Mouse (Mus musculus): ENCODE data around the gene Pacrg.

Gene Pacrg

GRCm38 (mm10) chr17:10410597-10411476, 429.3 kb downstream of the Pacrg start:
- no peak for DNase-seq (ENCODE audit: low read depth, low spot score)

GRCm38 (mm10) chr17:10408681-10409081, 431.4 kb downstream of the Pacrg start:
- peak; percentile 78 for DNase-seq (ENCODE audit: low read depth, low spot score)

GRCm38 (mm10) chr17:10407031-10407722, 432.9 kb downstream of the Pacrg start:
- DNase-seq (ENCODE audit: low read depth, low spot score), result no peak

GRCm38 (mm10) chr17:10406311-10406710, 433.8 kb downstream of the Pacrg start:
- no peak for DNase-seq (ENCODE audit: low read depth, low spot score)

GRCm38 (mm10) chr17:10405906-10406305, 434.2 kb downstream of the Pacrg start:
- peak; percentile 61 for DNase-seq (ENCODE audit: low read depth, low spot score)

GRCm38 (mm10) chr17:10403186-10403585, 436.9 kb downstream of the Pacrg start:
- DNase-seq (ENCODE audit: low read depth, low spot score), result no peak

DNA sequence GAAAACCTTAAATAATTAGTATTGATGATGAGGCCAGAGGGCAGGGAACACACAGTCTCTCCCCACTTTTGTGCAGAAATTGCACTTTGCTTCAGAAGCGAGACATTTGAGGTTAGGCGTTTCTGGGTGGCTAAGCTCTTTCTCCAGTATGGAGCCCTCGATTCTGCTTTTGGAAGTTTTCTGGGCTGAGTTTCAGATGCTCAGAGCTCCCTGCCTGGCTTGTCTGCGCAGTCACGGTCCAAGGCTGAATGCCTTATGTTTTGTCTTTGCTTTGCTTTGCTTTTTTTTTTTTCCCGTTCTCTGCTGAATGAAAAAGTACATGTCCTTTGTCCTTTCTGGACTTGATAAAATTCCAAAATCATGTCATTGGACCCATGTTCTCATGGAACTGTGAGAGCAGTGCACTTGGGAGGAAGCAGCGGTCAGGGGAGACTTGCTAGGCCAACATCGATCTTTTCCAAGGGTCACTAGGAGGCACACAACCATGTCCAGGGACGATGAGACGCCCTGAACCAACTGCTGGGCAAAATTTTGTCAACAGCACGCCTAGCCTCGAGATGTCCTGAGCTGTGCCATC, 438.0 kb downstream of the Pacrg start:
- no peak for DNase-seq (ENCODE audit: low read depth, low spot score)

DNA sequence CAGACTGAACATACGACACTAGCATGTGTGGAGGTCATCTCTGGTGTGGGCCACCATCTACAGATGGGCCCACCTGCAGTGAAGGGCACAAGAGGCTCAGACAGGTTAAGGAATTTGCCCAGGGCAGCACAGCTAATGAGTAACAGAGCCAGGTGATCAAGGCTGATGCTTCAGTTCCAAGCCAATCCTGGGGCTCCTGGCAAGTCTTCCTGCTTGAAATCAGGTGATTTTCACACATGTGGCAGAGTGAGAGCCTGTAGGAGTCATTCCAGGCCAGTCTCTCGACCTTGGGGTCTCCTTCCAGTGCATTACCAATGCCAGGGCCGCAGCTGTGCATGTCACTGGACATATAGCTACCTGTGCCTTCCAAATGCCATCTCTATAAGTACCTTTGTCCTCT, 438.6 kb downstream of the Pacrg start:
- DNase-seq (ENCODE audit: low read depth, low spot score), result no peak

DNA sequence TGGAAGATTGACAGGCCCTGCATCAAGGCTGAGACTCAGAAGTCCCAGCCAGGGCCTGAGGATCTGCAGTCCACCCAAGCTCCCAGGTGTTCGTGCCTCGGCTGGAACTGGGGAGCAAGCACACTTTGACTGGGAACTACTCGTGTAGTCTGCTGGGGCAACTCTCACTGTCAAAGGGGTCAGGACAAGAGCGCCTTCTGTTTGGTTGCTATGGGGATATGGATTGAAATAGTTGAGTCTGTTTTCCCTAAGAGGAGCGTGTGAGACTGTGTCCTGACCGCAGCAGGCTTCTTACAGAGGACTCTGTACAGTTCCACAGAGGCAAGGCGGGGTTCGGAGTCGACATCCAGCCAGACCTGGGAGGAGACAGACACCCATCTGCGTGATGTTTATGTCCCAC, 440.4 kb downstream of the Pacrg start:
- no peak for DNase-seq (ENCODE audit: low read depth, low spot score)

- no peak for DNase-seq (ENCODE audit: low read depth, low spot score)
These were observed 441.2 kb downstream of the Pacrg start for GRCm38 (mm10) chr17:10398871-10399270.

- no peak for DNase-seq (ENCODE audit: low read depth, low spot score)
These were observed 442.0 kb downstream of the Pacrg start for GRCm38 (mm10) chr17:10397924-10398627.

DNA sequence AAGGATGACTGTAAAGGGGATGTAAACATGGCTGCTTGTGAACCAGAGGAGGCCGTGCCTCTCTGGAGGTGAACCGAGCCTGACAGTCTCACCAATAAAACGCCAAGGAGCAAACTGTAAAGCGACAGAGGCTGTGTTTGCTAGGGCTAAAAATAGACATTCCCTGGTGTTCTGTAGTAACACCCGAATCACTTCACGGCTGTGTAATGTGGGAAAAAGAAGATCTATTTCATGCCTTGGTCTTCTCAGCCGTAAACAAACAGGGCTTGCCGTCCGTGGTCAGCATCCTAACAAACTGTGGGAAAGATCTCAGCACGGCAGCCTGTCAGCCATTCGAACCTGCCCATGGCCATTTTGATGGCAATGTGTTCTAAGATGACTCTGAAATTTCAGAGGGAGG, 442.8 kb downstream of the Pacrg start:
- no peak for DNase-seq (ENCODE audit: low read depth, low spot score)

- no peak for DNase-seq (ENCODE audit: low read depth, low spot score)
These were observed 443.2 kb downstream of the Pacrg start for GRCm38 (mm10) chr17:10396863-10397262.

DNA sequence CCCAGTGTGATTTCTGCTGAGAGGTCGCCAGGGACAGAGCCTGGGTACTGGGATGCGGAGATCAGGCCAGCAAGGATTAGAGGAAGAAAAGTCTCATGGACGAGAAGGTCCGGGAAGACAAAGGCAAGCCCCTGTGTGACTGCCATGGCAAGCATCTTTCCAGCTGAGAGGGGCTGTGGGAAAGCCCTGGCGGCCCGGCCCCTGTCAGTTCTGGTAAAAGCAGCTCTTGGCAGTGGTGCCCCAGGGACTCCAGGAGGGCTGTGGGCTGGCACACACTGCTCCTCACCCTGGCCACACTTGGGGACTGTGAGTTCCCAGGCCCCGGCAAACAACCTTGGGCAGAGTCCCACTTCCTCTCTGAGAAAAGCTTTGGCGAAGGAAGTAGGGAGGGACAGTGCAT, 445.3 kb downstream of the Pacrg start:
- no peak for DNase-seq (ENCODE audit: low read depth, low spot score)

- no peak for DNase-seq (ENCODE audit: low read depth, low spot score)
These were observed 446.3 kb downstream of the Pacrg start for GRCm38 (mm10) chr17:10393766-10394165.

DNA sequence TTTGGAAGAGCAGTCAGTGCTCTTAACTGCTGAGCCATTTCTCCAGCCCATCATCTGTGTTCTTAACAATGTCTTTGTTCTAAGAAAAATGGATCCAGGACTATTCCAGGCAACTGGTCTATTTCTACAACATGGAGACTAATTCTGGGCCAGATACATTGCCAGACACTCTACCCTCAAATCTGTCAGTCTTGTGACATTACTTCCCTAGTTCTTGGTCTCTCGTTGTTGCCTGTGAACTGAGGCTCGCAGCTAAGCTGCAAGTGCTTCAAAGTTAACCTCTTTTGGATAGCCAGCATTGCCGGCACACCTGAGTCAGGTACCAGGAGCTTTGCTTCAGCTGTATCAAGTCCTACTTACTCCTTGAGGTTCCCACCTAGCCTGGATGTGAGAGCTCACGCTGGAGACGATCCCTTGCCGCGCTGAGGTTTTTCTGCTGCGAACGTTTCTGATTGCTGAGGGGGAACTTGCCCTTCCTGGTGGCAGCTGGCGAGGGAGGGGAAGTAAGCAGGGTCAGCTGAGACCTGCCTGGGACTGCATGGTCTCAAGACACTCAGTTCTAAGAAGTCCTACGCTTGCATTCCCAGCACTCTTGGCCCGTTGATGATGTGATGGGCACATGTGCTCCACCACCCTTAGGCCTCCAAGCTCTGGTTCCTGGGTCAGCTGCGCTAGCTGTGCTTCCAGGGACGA, 447.6 kb downstream of the Pacrg start:
- no peak for DNase-seq (ENCODE audit: low read depth, low spot score)

- DNase-seq (ENCODE audit: low read depth, low spot score), result no peak
These were observed 449.6 kb downstream of the Pacrg start for GRCm38 (mm10) chr17:10390232-10391172.

- peak; percentile 65 for DNase-seq (ENCODE audit: low read depth, low spot score)
These were observed 450.4 kb downstream of the Pacrg start for GRCm38 (mm10) chr17:10389740-10390139.

- DNase-seq (ENCODE audit: low read depth, low spot score), result peak; percentile 52
These were observed 453.6 kb downstream of the Pacrg start for GRCm38 (mm10) chr17:10386548-10386947.

GRCm38 (mm10) chr17:10383406-10383805, 456.7 kb downstream of the Pacrg start:
- DNase-seq (ENCODE audit: low read depth, low spot score), result no peak

Measured in ES-CJ7 (cell line).